Mouse (Mus musculus): ENCODE data around the gene Nudt13.
"Not testable (repeated sequence)": the region's sequence is repeated elsewhere in the genome, so short reads cannot be mapped to it uniquely, and the experiment has no call there.

Gene Nudt13

GRCm38 (mm10) chr14:20294117-20294892, at the start of gene Nudt13:
Gene Nudt13, plus strand, starts transcription at chr14:20294697.
- peak; percentile 89 to 96 for DNase-seq (ENCODE audit: inconsistent age in 2 of 2, low spot score in 1 of 2)

GRCm38 (mm10) chr14:20245318-20245717, 49.2 kb upstream of the Nudt13 start:
- DNase-seq (ENCODE audit: inconsistent age in 2 of 2, low spot score in 1 of 2) = peak; percentile 46 to 51

GRCm38 (mm10) chr14:20245861-20246260, 48.6 kb upstream of the Nudt13 start:
- peak in 1 of 2 experiments; percentile 72 for DNase-seq (ENCODE audit: inconsistent age in 2 of 2, low spot score in 1 of 2)

GRCm38 (mm10) chr14:20246811-20247266, 47.7 kb upstream of the Nudt13 start:
- DNase-seq (ENCODE audit: inconsistent age in 2 of 2, low spot score in 1 of 2) = peak; percentile 81 to 86

GRCm38 (mm10) chr14:20248001-20248400, 46.5 kb upstream of the Nudt13 start:
- DNase-seq (ENCODE audit: inconsistent age in 2 of 2, low spot score in 1 of 2) = peak in 1 of 2 experiments; percentile 83

GRCm38 (mm10) chr14:20250237-20251171, 44.0 kb upstream of the Nudt13 start:
- DNase-seq (ENCODE audit: inconsistent age in 2 of 2, low spot score in 1 of 2) = peak in 1 of 2 experiments; percentile 54

- DNase-seq (ENCODE audit: inconsistent age in 2 of 2, low spot score in 1 of 2) = peak; percentile 73 to 95
Measured at GRCm38 (mm10) chr14:20258185-20259113, 36.0 kb upstream of the Nudt13 start.

- no peak for DNase-seq (ENCODE audit: inconsistent age in 2 of 2, low spot score in 1 of 2)
Measured at GRCm38 (mm10) chr14:20262346-20262745, 32.2 kb upstream of the Nudt13 start.

- peak in 1 of 2 experiments; percentile 37 for DNase-seq (ENCODE audit: inconsistent age in 2 of 2, low spot score in 1 of 2)
Measured at GRCm38 (mm10) chr14:20268421-20268820, 26.1 kb upstream of the Nudt13 start.

GRCm38 (mm10) chr14:20269082-20269809, 25.3 kb upstream of the Nudt13 start, which contains the start of gene Kcnk16:
Gene Kcnk16, minus strand, starts transcription at chr14:20269199.
- DNase-seq (ENCODE audit: inconsistent age in 2 of 2, low spot score in 1 of 2) = no peak

GRCm38 (mm10) chr14:20291391-20291790, 3.1 kb upstream of the Nudt13 start:
- no peak for DNase-seq (ENCODE audit: inconsistent age in 2 of 2, low spot score in 1 of 2)

- peak in 1 of 2 experiments; percentile 60 for DNase-seq (ENCODE audit: inconsistent age in 2 of 2, low spot score in 1 of 2)
Measured at GRCm38 (mm10) chr14:20294947-20295346, 450 bp downstream of the Nudt13 start.

GRCm38 (mm10) chr14:20297616-20298015, 3.1 kb downstream of the Nudt13 start:
- DNase-seq (ENCODE audit: inconsistent age in 2 of 2, low spot score in 1 of 2) = peak in 1 of 2 experiments; percentile 32

GRCm38 (mm10) chr14:20298131-20298530, 3.6 kb downstream of the Nudt13 start:
- DNase-seq (ENCODE audit: inconsistent age in 2 of 2, low spot score in 1 of 2) = peak; percentile 41 to 87

- not testable (repeated sequence) for DNase-seq (ENCODE audit: inconsistent age in 2 of 2, low spot score in 1 of 2)
Measured at GRCm38 (mm10) chr14:20305085-20305484, 10.6 kb downstream of the Nudt13 start.

GRCm38 (mm10) chr14:20315137-20315536, 20.6 kb downstream of the Nudt13 start:
- no peak for DNase-seq (ENCODE audit: inconsistent age in 2 of 2, low spot score in 1 of 2)

GRCm38 (mm10) chr14:20319420-20319819, 24.9 kb downstream of the Nudt13 start:
- peak; percentile 40 to 80 for DNase-seq (ENCODE audit: inconsistent age in 2 of 2, low spot score in 1 of 2)

GRCm38 (mm10) chr14:20324196-20324595, 29.7 kb downstream of the Nudt13 start:
- no peak for DNase-seq (ENCODE audit: inconsistent age in 2 of 2, low spot score in 1 of 2)

GRCm38 (mm10) chr14:20328474-20328873, 34.0 kb downstream of the Nudt13 start:
- peak in 1 of 2 experiments; percentile 40 for DNase-seq (ENCODE audit: inconsistent age in 2 of 2, low spot score in 1 of 2)

- DNase-seq (ENCODE audit: inconsistent age in 2 of 2, low spot score in 1 of 2) = no peak
Measured at GRCm38 (mm10) chr14:20331316-20331715, 36.8 kb downstream of the Nudt13 start.

All from adrenal gland, adult (tissue).